Mouse (Mus musculus): ENCODE measurements around the gene Susd2. TPM values are rescaled to one million over a fixed set of nuclear protein-coding genes. Genes with fewer than 3 reads are reported as not detected.

Gene Susd2
- total RNA-seq, 1 experiment from 2014 or later, result not detected

DNA sequence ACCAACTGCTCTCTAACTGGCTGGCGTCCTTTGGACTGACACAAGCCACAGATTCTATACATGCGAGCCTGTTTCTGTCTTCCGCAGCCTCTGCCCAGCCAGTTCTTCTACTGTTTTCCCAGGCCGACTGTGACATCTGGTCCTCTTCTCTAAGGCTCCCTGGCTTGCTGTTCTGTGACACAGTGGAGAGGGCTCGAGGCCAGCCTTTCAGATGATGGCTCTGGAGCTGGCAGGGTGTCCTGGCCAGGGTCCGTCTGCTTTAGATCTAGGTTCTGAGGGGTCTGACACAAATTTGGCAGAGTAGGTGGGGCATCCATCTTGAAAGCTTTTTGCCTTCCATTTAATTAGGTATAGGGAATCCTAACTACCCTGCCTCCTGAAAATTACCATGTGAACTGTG, 17.6 kb upstream of the Susd2 start:
- no peak for ATAC-seq (replicated peaks; ENCODE audit: insufficient number of reproducible peaks, low FRiP score, low TSS enrichment, poor library complexity, severe bottlenecking)

- ATAC-seq (replicated peaks; ENCODE audit: insufficient number of reproducible peaks, low FRiP score, low TSS enrichment, poor library complexity, severe bottlenecking), result no peak
Measured at GRCm38 (mm10) chr10:75657772-75658171, 14.0 kb upstream of the Susd2 start.

GRCm38 (mm10) chr10:75657165-75657564, 13.4 kb upstream of the Susd2 start:
- ATAC-seq (replicated peaks; ENCODE audit: insufficient number of reproducible peaks, low FRiP score, low TSS enrichment, poor library complexity, severe bottlenecking), result no peak

GRCm38 (mm10) chr10:75654053-75654452, 10.2 kb upstream of the Susd2 start:
- ATAC-seq (replicated peaks; ENCODE audit: insufficient number of reproducible peaks, low FRiP score, low TSS enrichment, poor library complexity, severe bottlenecking), result no peak

DNA sequence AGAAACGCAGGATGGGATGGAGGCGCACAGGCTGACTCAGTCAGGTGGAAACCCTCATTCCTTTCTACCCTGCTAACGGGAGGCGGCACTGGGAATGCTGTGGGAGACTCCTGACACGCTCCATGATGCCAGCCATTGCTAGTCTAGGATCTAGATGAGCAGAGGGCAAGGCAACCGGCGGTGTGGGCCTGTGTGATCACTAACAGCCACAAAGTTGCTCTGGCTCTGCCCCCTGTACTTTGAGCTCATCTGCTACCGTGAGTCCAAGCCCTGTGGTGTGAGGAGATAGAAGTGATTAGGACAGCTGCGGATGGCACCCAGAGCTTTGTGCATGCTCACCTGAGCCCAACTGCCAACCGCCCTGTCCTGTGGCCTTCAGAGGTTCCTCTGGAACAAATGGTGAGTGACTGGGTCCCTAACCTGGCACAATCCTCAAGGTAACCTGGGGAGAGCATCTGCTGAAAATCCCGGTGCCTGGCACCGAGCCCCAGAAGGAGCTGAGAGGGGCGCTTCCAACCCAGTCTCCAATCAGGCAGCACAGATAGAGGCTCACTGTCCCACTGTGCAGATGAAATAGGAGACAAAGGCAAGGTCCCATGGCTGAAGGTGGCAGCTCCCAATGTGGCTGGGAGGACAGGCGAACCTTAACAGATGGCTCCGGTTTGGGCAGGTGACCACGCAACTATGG, 7.7 kb upstream of the Susd2 start:
- ATAC-seq (replicated peaks; ENCODE audit: insufficient number of reproducible peaks, low FRiP score, low TSS enrichment, poor library complexity, severe bottlenecking), result no peak

GRCm38 (mm10) chr10:75650306-75650902, 6.6 kb upstream of the Susd2 start:
- no peak for ATAC-seq (replicated peaks; ENCODE audit: insufficient number of reproducible peaks, low FRiP score, low TSS enrichment, poor library complexity, severe bottlenecking)

GRCm38 (mm10) chr10:75649406-75649995, 5.7 kb upstream of the Susd2 start:
- ATAC-seq (replicated peaks; ENCODE audit: insufficient number of reproducible peaks, low FRiP score, low TSS enrichment, poor library complexity, severe bottlenecking), result no peak

DNA sequence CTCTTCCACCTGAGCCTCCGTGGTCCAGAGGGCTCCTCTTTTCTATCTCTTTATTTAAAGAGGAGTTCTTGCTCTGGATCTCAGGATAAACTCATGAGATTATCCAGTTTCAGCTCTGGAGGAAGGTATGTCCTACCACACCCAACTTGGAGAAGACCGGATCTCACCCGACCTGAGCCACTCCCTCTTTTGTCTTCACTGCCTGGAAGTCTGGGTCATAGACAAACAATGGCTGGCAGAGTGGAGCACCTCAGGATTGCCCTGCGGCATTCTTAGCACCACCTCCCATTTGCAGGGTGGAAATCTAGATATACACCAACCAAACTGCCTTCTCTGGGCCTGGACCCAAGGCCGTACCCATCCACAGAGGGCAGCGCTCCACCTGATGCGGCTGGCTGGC, 5.2 kb upstream of the Susd2 start:
- ATAC-seq (replicated peaks; ENCODE audit: insufficient number of reproducible peaks, low FRiP score, low TSS enrichment, poor library complexity, severe bottlenecking), result no peak

DNA sequence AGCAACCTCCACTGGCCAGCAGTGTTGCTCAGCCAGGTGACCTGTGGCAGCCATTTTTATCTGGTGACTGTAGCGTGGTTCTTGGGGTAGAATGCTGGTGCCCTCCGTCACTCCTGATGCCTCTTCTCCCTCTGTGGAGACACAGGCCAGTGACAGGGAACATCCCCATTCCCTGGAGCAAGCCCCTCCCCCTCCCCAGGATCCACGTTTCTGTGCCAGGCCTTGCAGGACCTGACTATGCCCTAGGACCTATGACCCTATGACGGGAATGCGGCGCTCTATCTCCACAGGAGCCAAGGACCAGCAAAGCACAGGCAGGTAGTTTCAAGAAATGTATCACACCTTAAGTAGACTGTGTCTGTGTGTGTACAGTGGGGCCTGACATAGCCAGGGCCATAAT, 4.3 kb upstream of the Susd2 start:
- no peak for ATAC-seq (replicated peaks; ENCODE audit: insufficient number of reproducible peaks, low FRiP score, low TSS enrichment, poor library complexity, severe bottlenecking)

- no peak for ATAC-seq (replicated peaks; ENCODE audit: insufficient number of reproducible peaks, low FRiP score, low TSS enrichment, poor library complexity, severe bottlenecking)
Measured at GRCm38 (mm10) chr10:75647362-75647761, 3.6 kb upstream of the Susd2 start.

DNA sequence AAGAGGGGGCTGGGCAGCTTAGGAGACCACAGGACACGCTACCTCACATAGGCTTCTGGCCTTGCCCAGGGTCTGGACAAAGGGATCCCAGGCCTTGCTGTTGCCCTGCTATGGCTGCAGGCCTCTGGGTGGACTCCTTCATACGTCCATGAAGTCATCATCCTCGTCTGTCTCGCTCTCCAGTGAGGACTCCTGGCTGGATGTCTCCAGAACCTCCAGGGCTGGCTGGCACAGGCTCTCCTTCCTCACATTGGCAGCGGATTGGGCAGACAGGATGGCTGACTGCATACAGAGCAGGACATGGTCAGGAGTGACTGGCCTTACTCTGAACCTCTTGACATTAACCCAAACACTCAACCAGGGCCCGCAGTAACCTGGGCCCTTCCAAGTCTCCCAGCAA, 2.6 kb upstream of the Susd2 start:
- ATAC-seq (replicated peaks; ENCODE audit: insufficient number of reproducible peaks, low FRiP score, low TSS enrichment, poor library complexity, severe bottlenecking), result no peak

DNA sequence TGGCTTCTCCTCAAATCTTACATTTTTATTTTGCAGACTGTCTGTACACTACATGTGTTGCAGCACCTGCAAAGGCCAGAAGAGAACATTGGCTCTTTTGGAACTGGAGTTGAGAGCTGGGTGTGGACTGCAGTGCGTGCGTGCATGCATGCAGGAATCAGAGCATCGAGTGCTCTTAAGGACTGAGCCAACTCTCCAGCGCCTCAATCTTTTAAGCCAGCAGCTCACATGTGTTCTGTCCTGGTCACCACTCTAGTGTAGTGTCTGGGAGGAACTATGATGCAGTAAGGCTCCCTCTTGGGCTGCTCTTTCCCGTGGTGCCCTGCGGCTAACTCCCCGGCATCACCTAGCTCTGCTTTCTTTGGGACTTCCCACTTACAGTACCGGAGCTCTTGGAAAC, 1.8 kb upstream of the Susd2 start:
- ATAC-seq (replicated peaks; ENCODE audit: insufficient number of reproducible peaks, low FRiP score, low TSS enrichment, poor library complexity, severe bottlenecking), result no peak

DNA sequence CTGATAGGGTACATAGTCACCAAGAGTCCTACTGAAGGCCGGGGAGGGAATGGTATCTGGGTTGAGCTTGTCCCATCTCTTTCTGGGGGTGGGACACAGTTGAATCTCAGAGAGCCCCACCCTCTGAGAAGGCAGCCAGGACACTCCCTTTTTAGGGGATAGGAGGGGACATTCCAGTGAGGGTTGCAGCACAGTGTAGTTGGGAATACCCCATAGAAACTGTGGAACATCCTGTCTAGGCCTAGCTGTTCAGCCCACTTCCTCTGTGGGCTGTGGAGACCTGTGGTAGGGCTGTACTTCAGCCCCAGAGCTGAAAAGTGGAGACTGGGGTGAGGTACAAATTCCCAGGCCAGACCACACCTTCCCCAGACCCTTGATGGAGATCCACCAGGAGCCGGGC, 917 bp downstream of the Susd2 start:
- ATAC-seq (replicated peaks; ENCODE audit: insufficient number of reproducible peaks, low FRiP score, low TSS enrichment, poor library complexity, severe bottlenecking), result no peak

- no peak for ATAC-seq (replicated peaks; ENCODE audit: insufficient number of reproducible peaks, low FRiP score, low TSS enrichment, poor library complexity, severe bottlenecking)
Measured at GRCm38 (mm10) chr10:75642436-75642835, 1.4 kb downstream of the Susd2 start.

GRCm38 (mm10) chr10:75641721-75642222, 2.0 kb downstream of the Susd2 start:
- ATAC-seq (replicated peaks; ENCODE audit: insufficient number of reproducible peaks, low FRiP score, low TSS enrichment, poor library complexity, severe bottlenecking), result no peak

DNA sequence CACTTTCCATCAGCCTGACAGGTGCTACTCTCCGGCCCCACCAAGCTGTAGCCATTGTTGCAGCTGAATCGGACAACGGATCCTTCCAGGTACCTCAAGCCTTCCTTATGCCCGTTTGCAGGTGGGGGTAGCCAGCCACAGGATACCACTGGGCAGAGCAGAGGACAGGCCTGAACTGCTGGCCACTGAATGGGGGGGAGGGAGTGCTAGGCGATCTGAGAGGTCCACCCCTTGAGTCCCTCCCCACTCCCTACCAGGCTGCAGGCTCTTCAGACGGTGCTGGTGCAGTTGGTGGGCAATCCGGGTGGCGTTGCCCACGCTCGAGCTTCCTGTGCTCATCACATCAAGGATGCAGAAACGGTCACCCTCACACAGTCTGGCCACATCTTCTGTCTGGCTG, 6.1 kb downstream of the Susd2 start:
- ATAC-seq (replicated peaks; ENCODE audit: insufficient number of reproducible peaks, low FRiP score, low TSS enrichment, poor library complexity, severe bottlenecking), result no peak

GRCm38 (mm10) chr10:75636084-75636786, 7.6 kb downstream of the Susd2 start:
- no peak for ATAC-seq (replicated peaks; ENCODE audit: insufficient number of reproducible peaks, low FRiP score, low TSS enrichment, poor library complexity, severe bottlenecking)

- ATAC-seq (replicated peaks; ENCODE audit: insufficient number of reproducible peaks, low FRiP score, low TSS enrichment, poor library complexity, severe bottlenecking), result peak; percentile 82
Measured at GRCm38 (mm10) chr10:75635693-75636055, 8.1 kb downstream of the Susd2 start.

DNA sequence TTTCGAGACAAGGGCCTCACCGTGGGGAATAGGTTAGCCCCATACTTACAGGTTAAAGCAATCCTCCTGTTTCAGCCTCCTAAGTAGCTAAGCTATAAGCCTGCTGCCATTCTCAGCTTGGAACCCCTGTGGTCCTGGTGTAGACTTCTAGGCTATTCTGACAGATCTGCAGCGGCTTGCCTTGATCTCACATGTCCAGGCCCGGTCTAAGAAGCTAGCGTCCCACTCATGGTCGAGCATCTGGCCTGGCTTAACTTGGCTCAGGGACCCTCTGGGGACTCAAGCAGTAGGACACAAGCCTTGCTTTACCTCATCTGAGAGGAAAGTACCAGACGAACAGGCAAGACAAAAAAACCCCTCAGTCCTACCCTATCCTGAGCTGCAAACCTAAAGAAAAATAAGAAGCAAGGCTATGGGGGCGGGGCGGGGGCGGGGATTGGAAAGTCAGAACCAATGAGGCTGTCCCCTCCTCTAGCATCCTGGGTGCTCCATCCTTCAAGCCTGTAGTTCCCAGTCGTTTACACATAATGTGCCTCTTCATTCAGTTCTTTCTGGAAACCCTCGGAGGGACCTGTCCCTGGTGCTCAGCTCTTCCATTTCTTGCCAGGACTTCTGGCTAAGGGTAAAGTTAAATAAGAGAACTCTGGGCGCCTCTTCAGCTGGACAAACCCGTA, 8.7 kb downstream of the Susd2 start:
- ATAC-seq (replicated peaks; ENCODE audit: insufficient number of reproducible peaks, low FRiP score, low TSS enrichment, poor library complexity, severe bottlenecking), result no peak
